Mouse (Mus musculus) T-helper 2 cell (primary cell): ENCODE data around the gene Adat1.
"Not testable (repeated sequence)": the region's sequence is repeated elsewhere in the genome, so short reads cannot be mapped to it uniquely, and the experiment has no call there.

Source experiments
- in situ Hi-C: fragments of 300-600 bp; cut with MboI, MseI; formaldehyde crosslinking; loops from one replicate; pipeline ENCODE4 v1.15.1; 2025; ENCODE audit warnings: high pct_unique_total_duplicates

Adat1 gene

GRCm38 (mm10) chr8:111939516-111940142 lies 52.5 kb downstream of the Adat1 start:
- in situ Hi-C loops: loop anchor here (5.0 kb wide), 1 partner anchor 53 kb away; the partner anchor contains the start of gene Adat1

GRCm38 (mm10) chr8:111938076-111938985 lies 53.8 kb downstream of the Adat1 start:
- in situ Hi-C loops: not testable (repeated sequence)

GRCm38 (mm10) chr8:111937184-111937583 lies 54.9 kb downstream of the Adat1 start:
- in situ Hi-C loops: no loop called here

- in situ Hi-C loops: no loop called here
These were observed 57.9 kb downstream of the Adat1 start for GRCm38 (mm10) chr8:111934201-111934600.

- in situ Hi-C loops: no loop called here
These were observed 58.6 kb downstream of the Adat1 start, which contains the start of gene Tmem231 for GRCm38 (mm10) chr8:111933348-111934076. Gene Tmem231 (minus strand): TSS chr8:111933881.

- in situ Hi-C loops: no loop called here
These were observed 59.3 kb downstream of the Adat1 start for GRCm38 (mm10) chr8:111932580-111933336.

GRCm38 (mm10) chr8:111931721-111932120 lies 60.4 kb downstream of the Adat1 start:
- in situ Hi-C loops: no loop called here

GRCm38 (mm10) chr8:111929648-111930344 lies 62.3 kb downstream of the Adat1 start:
- in situ Hi-C loops: no loop called here

GRCm38 (mm10) chr8:111924976-111925375 lies 67.1 kb downstream of the Adat1 start:
- in situ Hi-C loops: no loop called here

GRCm38 (mm10) chr8:111923383-111923804 lies 68.7 kb downstream of the Adat1 start:
- in situ Hi-C loops: no loop called here

GRCm38 (mm10) chr8:111920971-111921370 lies 71.1 kb downstream of the Adat1 start:
- in situ Hi-C loops: no loop called here

- in situ Hi-C loops: no loop called here
These were observed 72.4 kb downstream of the Adat1 start for GRCm38 (mm10) chr8:111919663-111920062.
